Mouse (Mus musculus): ENCODE measurements around the gene Katnbl1. TPM values are rescaled to one million over a fixed set of nuclear protein-coding genes. Genes with fewer than 3 reads are reported as not detected.

Gene Katnbl1
- polyA plus RNA-seq, 1 experiment from 2014 or later: 25.9 TPM

- WGBS (ENCODE audit: insufficient replicate concordance): 2% methylated on average over 46 of the region's 46 CpGs
- H3K27ac ChIP-seq: peak within 1 kb of the TSS; percentile 88
- H3K4me1 ChIP-seq: peaks cover 23% of the 10 kb centered on the region
- peaks cover 23% of the 10 kb centered on the region for H3K36me3 ChIP-seq
- no peaks in the 10 kb centered on the region for H3K9me3 ChIP-seq (replicated peaks)
- peak within 1 kb of the TSS; percentile 88 for H3K4me2 ChIP-seq
- ATAC-seq: peak; percentile 82
- no peaks in the 10 kb centered on the region for H3K27me3 ChIP-seq (replicated peaks)
- H3K9ac ChIP-seq: peak within 1 kb of the TSS; percentile 85
- peak within 1 kb of the TSS; percentile 94 for H3K4me3 ChIP-seq
Observed at GRCm38 (mm10) chr2:112367726-112368673, 11.0 kb upstream of the Katnbl1 start, which contains the start of gene Emc4. Gene Emc4 (minus strand): TSS chr2:112368027.

- peaks cover 29% of the 10 kb centered on the region for H3K4me1 ChIP-seq
- no peak overlapping the region; the same call in 1 of the 2 replicates for H3K9ac ChIP-seq
- peaks cover 4% of the 10 kb centered on the region for H3K36me3 ChIP-seq
- H3K9me3 ChIP-seq (replicated peaks): no peaks in the 10 kb centered on the region
- H3K4me2 ChIP-seq: no peak overlapping the region
- 47% methylated on average over 5 of the region's 5 CpGs for WGBS (ENCODE audit: insufficient replicate concordance)
- H3K4me3 ChIP-seq: no peak overlapping the region
- H3K27me3 ChIP-seq (replicated peaks): no peaks in the 10 kb centered on the region
- ATAC-seq: no peak
- H3K27ac ChIP-seq: no peak overlapping the region
Observed at GRCm38 (mm10) chr2:112369941-112370340, 9.1 kb upstream of the Katnbl1 start.

- WGBS (ENCODE audit: insufficient replicate concordance): 53% methylated on average over 4 of the region's 4 CpGs
- Histone ChIP-seq H3K4me3 (no peak overlapping the region), H3K36me3 (no peaks in the 10 kb centered on the region), H3K4me1 (peaks cover 16% of the 10 kb centered on the region), H3K9me3 (replicated peaks) (no peaks in the 10 kb centered on the region), H3K4me2 (no peak overlapping the region), H3K27me3 (replicated peaks) (no peaks in the 10 kb centered on the region), H3K27ac (no peak overlapping the region), H3K9ac (no peak overlapping the region)
- ATAC-seq: no peak
Observed at GRCm38 (mm10) chr2:112373141-112373540, 5.9 kb upstream of the Katnbl1 start.

- no peaks in the 10 kb centered on the region for H3K36me3 ChIP-seq
- no peaks in the 10 kb centered on the region for H3K9me3 ChIP-seq (replicated peaks)
- no peak overlapping the region for H3K27ac ChIP-seq
- H3K4me2 ChIP-seq: no peak overlapping the region
- WGBS (ENCODE audit: insufficient replicate concordance): 18% methylated on average over 5 of the region's 5 CpGs
- no peaks in the 10 kb centered on the region for H3K27me3 ChIP-seq (replicated peaks)
- ATAC-seq: no peak
- no peak overlapping the region for H3K9ac ChIP-seq
- peaks cover 12% of the 10 kb centered on the region; the same call in 1 of the 2 replicates for H3K4me1 ChIP-seq
- H3K4me3 ChIP-seq: no peak overlapping the region
Observed at GRCm38 (mm10) chr2:112374610-112375009, 4.4 kb upstream of the Katnbl1 start.

GRCm38 (mm10) chr2:112380131-112380530 lies 1.1 kb downstream of the Katnbl1 start:
- WGBS (ENCODE audit: insufficient replicate concordance): 38% methylated on average over 8 of the region's 8 CpGs
- Histone ChIP-seq H3K27me3 (replicated peaks) (no peaks in the 10 kb centered on the region), H3K4me3 (peak overlapping the region; percentile 91), H3K9ac (peak overlapping the region; percentile 90), H3K4me2 (peak overlapping the region; percentile 74), H3K4me1 (peaks cover 39% of the 10 kb centered on the region), H3K36me3 (no peaks in the 10 kb centered on the region), H3K27ac (peak overlapping the region; percentile 91), H3K9me3 (replicated peaks) (no peaks in the 10 kb centered on the region)
- no peak for ATAC-seq

GRCm38 (mm10) chr2:112381219-112381618 lies 2.2 kb downstream of the Katnbl1 start:
- ATAC-seq: no peak
- Histone ChIP-seq H3K27me3 (replicated peaks) (no peaks in the 10 kb centered on the region), H3K36me3 (peaks cover 5% of the 10 kb centered on the region; the same call in 1 of the 2 replicates), H3K27ac (no peak overlapping the region), H3K4me2 (peak overlapping the region; percentile 74), H3K4me1 (peaks cover 46% of the 10 kb centered on the region), H3K9ac (peak overlapping the region; percentile 90; the same call in 1 of the 2 replicates), H3K9me3 (replicated peaks) (no peaks in the 10 kb centered on the region), H3K4me3 (no peak overlapping the region)
- WGBS (ENCODE audit: insufficient replicate concordance): 95% methylated on average over 1 of the region's 1 CpGs

GRCm38 (mm10) chr2:112390843-112391242 lies 11.8 kb downstream of the Katnbl1 start:
- Histone ChIP-seq H3K4me1 (peaks cover 17% of the 10 kb centered on the region), H3K27me3 (replicated peaks) (no peaks in the 10 kb centered on the region)
- ATAC-seq: no peak

GRCm38 (mm10) chr2:112391346-112392000 lies 12.5 kb downstream of the Katnbl1 start:
- H3K27ac ChIP-seq: no peak overlapping the region
- 78% methylated on average over 4 of the region's 4 CpGs for WGBS (ENCODE audit: insufficient replicate concordance)
- H3K9me3 ChIP-seq (replicated peaks): no peaks in the 10 kb centered on the region
- H3K9ac ChIP-seq: no peak overlapping the region
- peaks cover 18% of the 10 kb centered on the region for H3K4me1 ChIP-seq
- no peak overlapping the region for H3K4me3 ChIP-seq
- no peaks in the 10 kb centered on the region for H3K36me3 ChIP-seq
- H3K4me2 ChIP-seq: no peak overlapping the region
- ATAC-seq: no peak
- no peaks in the 10 kb centered on the region for H3K27me3 ChIP-seq (replicated peaks)

More at GRCm38 (mm10) chr2:112390843-112391242, 11.8 kb downstream of the Katnbl1 start:
- H3K4me3 ChIP-seq: no peak overlapping the region
- no peak overlapping the region for H3K27ac ChIP-seq
- H3K4me2 ChIP-seq: no peak overlapping the region
- H3K9ac ChIP-seq: no peak overlapping the region
- WGBS (ENCODE audit: insufficient replicate concordance): 82% methylated on average over 5 of the region's 5 CpGs
- no peaks in the 10 kb centered on the region for H3K9me3 ChIP-seq (replicated peaks)
- H3K36me3 ChIP-seq: peaks cover 2% of the 10 kb centered on the region; the same call in 1 of the 2 replicates

- no peak for ATAC-seq
- H3K9me3 ChIP-seq (replicated peaks): no peaks in the 10 kb centered on the region
- H3K27me3 ChIP-seq (replicated peaks): no peaks in the 10 kb centered on the region
- H3K9ac ChIP-seq: no peak overlapping the region
- H3K4me3 ChIP-seq: no peak overlapping the region
- H3K27ac ChIP-seq: no peak overlapping the region
- 36% methylated on average over 1 of the region's 1 CpGs for WGBS (ENCODE audit: insufficient replicate concordance)
- peaks cover 22% of the 10 kb centered on the region for H3K4me1 ChIP-seq
- no peaks in the 10 kb centered on the region for H3K36me3 ChIP-seq
- H3K4me2 ChIP-seq: no peak overlapping the region
Observed at GRCm38 (mm10) chr2:112392689-112393088, 13.7 kb downstream of the Katnbl1 start.

- Histone ChIP-seq H3K27ac (no peak overlapping the region), H3K4me1 (peaks cover 22% of the 10 kb centered on the region), H3K4me3 (no peak overlapping the region), H3K9ac (no peak overlapping the region), H3K27me3 (replicated peaks) (no peaks in the 10 kb centered on the region), H3K4me2 (no peak overlapping the region), H3K9me3 (replicated peaks) (no peaks in the 10 kb centered on the region), H3K36me3 (no peaks in the 10 kb centered on the region)
- ATAC-seq: no peak
Observed at GRCm38 (mm10) chr2:112393958-112394357, 14.9 kb downstream of the Katnbl1 start.

GRCm38 (mm10) chr2:112396649-112397048 lies 17.6 kb downstream of the Katnbl1 start:
- H3K27ac ChIP-seq: no peak overlapping the region

GRCm38 (mm10) chr2:112407030-112407429 lies 28.0 kb downstream of the Katnbl1 start:
- H3K9me3 ChIP-seq (replicated peaks): no peaks in the 10 kb centered on the region
- H3K36me3 ChIP-seq: peaks cover 49% of the 10 kb centered on the region
- no peak overlapping the region for H3K9ac ChIP-seq
- no peak overlapping the region for H3K4me2 ChIP-seq
- H3K4me3 ChIP-seq: no peak overlapping the region
- H3K27me3 ChIP-seq (replicated peaks): no peaks in the 10 kb centered on the region
- no peak overlapping the region for H3K27ac ChIP-seq
- 87% methylated on average over 3 of the region's 3 CpGs for WGBS (ENCODE audit: insufficient replicate concordance)
- no peak for ATAC-seq
- H3K4me1 ChIP-seq: no peaks in the 10 kb centered on the region

More at GRCm38 (mm10) chr2:112396649-112397048, 17.6 kb downstream of the Katnbl1 start:
- Histone ChIP-seq H3K9ac (no peak overlapping the region), H3K4me2 (no peak overlapping the region), H3K4me1 (peaks cover 12% of the 10 kb centered on the region), H3K4me3 (no peak overlapping the region), H3K9me3 (replicated peaks) (no peaks in the 10 kb centered on the region), H3K27me3 (replicated peaks) (no peaks in the 10 kb centered on the region), H3K36me3 (no peaks in the 10 kb centered on the region)
- ATAC-seq: peak; percentile 57; the same call in 1 of the 2 replicates
- WGBS (ENCODE audit: insufficient replicate concordance): 24% methylated on average over 1 of the region's 1 CpGs

Data from liver, embryonic 12.5 days (tissue).